8 mouse cellular contexts compared by ENCODE assay signal in genomic region chr9:63918245-63918644, GRCm38 (mm10).
A peak's percentile ranks its signal among the peaks of the same experiment; 100 is the strongest.
DNase-seq lines count a peak whose midpoint lies in the region; ATAC-seq and TF ChIP-seq lines count a peak whose summit lies in the region.

No protein-coding gene starts in this region.

- peak; percentile 62 for TF ChIP-seq RAD21 in CH12.LX (IDR thresholded peaks at IDR 0.05; ENCODE audit: low read depth, low read length)

- no peak overlapping the region for H3K9ac ChIP-seq in CH12.LX (ENCODE audit: insufficient read depth, low read depth)
- no peak overlapping the region for H3K9ac ChIP-seq in forebrain, embryonic 11.5 days (ENCODE audit: low read length)
- H3K9ac ChIP-seq in heart, postnatal 0 days (replicated peaks; ENCODE audit: low read depth, low read length), result no peak overlapping the region
- H3K9ac ChIP-seq in liver, postnatal 0 days (replicated peaks), result no peak overlapping the region

- H3K9me3 ChIP-seq in CH12.LX (replicated peaks; ENCODE audit: low read length), result no peaks in the 10 kb centered on the region
- no peaks in the 10 kb centered on the region for H3K9me3 ChIP-seq in forebrain, embryonic 11.5 days (ENCODE audit: control insufficient read depth, low read length)
- H3K9me3 ChIP-seq in heart, postnatal 0 days (replicated peaks; ENCODE audit: control insufficient read depth, low read length), result no peaks in the 10 kb centered on the region
- H3K9me3 ChIP-seq in liver, postnatal 0 days (ENCODE audit: low read length), result no peaks in the 10 kb centered on the region

- no peaks in the 10 kb centered on the region for H3K79me2 ChIP-seq in CH12.LX (replicated peaks; ENCODE audit: control insufficient read depth, extremely low read depth, insufficient read depth, poor library complexity, severe bottlenecking)

- in situ Hi-C loops in CH12.LX (cut with MboI; ENCODE audit: low pct_ligation_motif_present, low pct_unique_long_range_greater_than_20kb, low sequenced_read_pairs), result loop anchor here (5.0 kb wide), 1 partner anchor 179 kb away; no protein-coding TSS in a partner anchor

- H3K27ac ChIP-seq in CH12.LX (ENCODE audit: insufficient read depth, low read depth), result no peak overlapping the region
- no peak overlapping the region for H3K27ac ChIP-seq in bone marrow macrophage, adult 2 months (ENCODE audit: insufficient read depth, low read depth, low read length)
- H3K27ac ChIP-seq in forebrain, embryonic 11.5 days (ENCODE audit: low read depth, low read length), result no peak overlapping the region
- H3K27ac ChIP-seq in heart, postnatal 0 days (ENCODE audit: low read depth), result no peak overlapping the region
- H3K27ac ChIP-seq in liver, postnatal 0 days (ENCODE audit: low read depth), result no peak overlapping the region

- no peak for TF ChIP-seq EP300 in CH12.LX (IDR thresholded peaks at IDR 0.05; ENCODE audit: low read length)
- no peak for TF ChIP-seq EP300 in heart, postnatal 0 days (IDR thresholded peaks at IDR 0.05; ENCODE audit: low read depth)
- TF ChIP-seq EP300 in liver, postnatal 0 days (IDR thresholded peaks at IDR 0.05; ENCODE audit: low read depth), result no peak

- no peak overlapping the region for H3K4me3 ChIP-seq in CH12.LX (replicated peaks in 1 of 3; ENCODE audit: low read depth in 2 of 3, low read length in 2 of 3, poor library complexity in 1 of 3)
- no peak overlapping the region for H3K4me3 ChIP-seq in bone marrow macrophage, adult 2 months (ENCODE audit: insufficient read depth, low read length)
- H3K4me3 ChIP-seq in forebrain, embryonic 11.5 days (ENCODE audit: low read depth, low read length), result no peak overlapping the region
- H3K4me3 ChIP-seq in heart, postnatal 0 days (ENCODE audit: low read depth, low read length), result no peak overlapping the region
- no peak overlapping the region for H3K4me3 ChIP-seq in liver, postnatal 0 days (ENCODE audit: low read depth, low read length)

- ATAC-seq in forebrain, embryonic 11.5 days (replicated peaks; ENCODE audit: low FRiP score), result no peak
- peak; percentile 76 for ATAC-seq in heart, postnatal 0 days (ENCODE audit: insufficient read depth, low read depth)
- ATAC-seq in liver, postnatal 0 days, result peak; percentile 67; the same call in 1 of the 2 replicates

- TF ChIP-seq CTCF in CH12.LX (conservative IDR thresholded peaks at IDR 0.05 in 1 of 2, IDR thresholded peaks at IDR 0.05 in 1 of 2; ENCODE audit: low read depth in 2 of 2, low read length in 2 of 2), result peak; percentile 43 to 84
- TF ChIP-seq CTCF in bone marrow macrophage, adult 2 months (IDR thresholded peaks at IDR 0.05; ENCODE audit: low read depth, low read length), result peak; percentile 77
- TF ChIP-seq CTCF in heart, postnatal 0 days (IDR thresholded peaks at IDR 0.05; ENCODE audit: low read depth), result peak; percentile 88
- peak; percentile 91 for TF ChIP-seq CTCF in liver, postnatal 0 days (IDR thresholded peaks at IDR 0.05; ENCODE audit: low read depth)

- H3K4me1 ChIP-seq in CH12.LX (ENCODE audit: control insufficient read depth in 1 of 2, insufficient read depth in 2 of 2), result no peaks in the 10 kb centered on the region
- no peaks in the 10 kb centered on the region for H3K4me1 ChIP-seq in bone marrow macrophage, adult 2 months (ENCODE audit: control insufficient read depth, insufficient read depth, low read length)
- H3K4me1 ChIP-seq in forebrain, embryonic 11.5 days (replicated peaks; ENCODE audit: control insufficient read depth, insufficient read depth, low read length), result no peaks in the 10 kb centered on the region
- H3K4me1 ChIP-seq in heart, postnatal 0 days (ENCODE audit: control insufficient read depth, insufficient read depth), result peaks cover 28% of the 10 kb centered on the region
- 0 out of 2 replicates have a peak, but pooled peaks cover 2% of the 10 kb centered on the region for H3K4me1 ChIP-seq in liver, postnatal 0 days (ENCODE audit: insufficient read depth)

- dilution Hi-C loops in CH12.LX (cut with MboI; ENCODE audit: extremely low pct_ligation_motif_present, extremely low pct_unique_long_range_greater_than_20kb, low sequenced_read_pairs), result no loop called here

- no peaks in the 10 kb centered on the region for H3K36me3 ChIP-seq in CH12.LX (replicated peaks in 1 of 2; ENCODE audit: control insufficient read depth in 1 of 2, insufficient read depth in 1 of 2, low read length in 1 of 2)
- H3K36me3 ChIP-seq in forebrain, embryonic 11.5 days (ENCODE audit: control insufficient read depth, insufficient read depth, low read length), result no peaks in the 10 kb centered on the region
- H3K36me3 ChIP-seq in heart, postnatal 0 days (replicated peaks; ENCODE audit: control insufficient read depth, insufficient read depth, low read length), result no peaks in the 10 kb centered on the region
- H3K36me3 ChIP-seq in liver, postnatal 0 days (replicated peaks; ENCODE audit: insufficient read depth, low read length), result no peaks in the 10 kb centered on the region

- TF ChIP-seq POLR2A in CH12.LX (IDR thresholded peaks at IDR 0.05; ENCODE audit: low read depth, low read length), result no peak
- TF ChIP-seq POLR2A in bone marrow macrophage, adult 2 months (IDR thresholded peaks at IDR 0.05; ENCODE audit: borderline replicate concordance, low read depth, low read length), result no peak

- peak; percentile 70 for DNase-seq in CH12.LX (ENCODE audit: extremely low read depth)
- DNase-seq in forebrain, embryonic 11.5 days (ENCODE audit: low spot score), result peak; percentile 89
- DNase-seq in heart, postnatal 0 days (ENCODE audit: low spot score), result peak; percentile 81
- DNase-seq in large intestine, adult 2 months (ENCODE audit: low read depth, low spot score), result peak; percentile 47
- DNase-seq in liver, postnatal 0 days, result peak; percentile 83
- DNase-seq in retina, embryonic 14.5 days (ENCODE audit: low spot score), result peak; percentile 92
- peak; percentile 78 for DNase-seq in thymus, postnatal 4 days

- 62% methylated on average over 4 of the region's 4 CpGs for WGBS in forebrain, embryonic 11.5 days
- WGBS in heart, postnatal 0 days, result 58% methylated on average over 4 of the region's 4 CpGs
- WGBS in large intestine, adult 2 months, result 71% methylated on average over 4 of the region's 4 CpGs
- 64% methylated on average over 4 of the region's 4 CpGs for WGBS in liver, postnatal 0 days (ENCODE audit: insufficient replicate concordance)

- H3K27me3 ChIP-seq in CH12.LX (replicated peaks), result peaks cover 22% of the 10 kb centered on the region
- H3K27me3 ChIP-seq in forebrain, embryonic 11.5 days (ENCODE audit: control insufficient read depth, insufficient read depth, low read length), result no peaks in the 10 kb centered on the region
- H3K27me3 ChIP-seq in heart, postnatal 0 days (ENCODE audit: control insufficient read depth, insufficient read depth, low read length), result no peaks in the 10 kb centered on the region
- H3K27me3 ChIP-seq in liver, postnatal 0 days (ENCODE audit: insufficient read depth, low read length), result no peaks in the 10 kb centered on the region

- H3K4me2 ChIP-seq in CH12.LX (ENCODE audit: insufficient read depth, low read depth, poor library complexity, severe bottlenecking), result no peak overlapping the region
- H3K4me2 ChIP-seq in forebrain, embryonic 11.5 days (ENCODE audit: low read depth, low read length, severe bottlenecking), result no peak overlapping the region
- no peak overlapping the region for H3K4me2 ChIP-seq in heart, postnatal 0 days (ENCODE audit: low read depth, low read length)
- no peak overlapping the region for H3K4me2 ChIP-seq in liver, postnatal 0 days (ENCODE audit: low read depth, low read length)

TF ChIP-seq in CH12.LX, 34 proteins besides CTCF, POLR2A, EP300 and RAD21:
- TF ChIP-seq ZKSCAN1 (IDR thresholded peaks at IDR 0.05; ENCODE audit: borderline replicate concordance, low read depth, low read length), result no peak
- TF ChIP-seq SMC3 (IDR thresholded peaks at IDR 0.05; ENCODE audit: low read depth, low read length), result peak; percentile 78
- no peak for TF ChIP-seq IRF4 (IDR thresholded peaks at IDR 0.05; ENCODE audit: low read depth, low read length)
- no peak for TF ChIP-seq KAT2A (IDR thresholded peaks at IDR 0.05; ENCODE audit: insufficient replicate concordance, low read length)
- no peak for TF ChIP-seq MAFK (IDR thresholded peaks at IDR 0.05; ENCODE audit: insufficient replicate concordance, low read length)
